Mouse (Mus musculus): ENCODE data around the gene Thap8. TPM values are rescaled to one million over a fixed set of nuclear protein-coding genes. Genes with fewer than 3 reads are reported as not detected.

The Thap8 gene
- 0.15 and 0.24 TPM in 2 replicates for polyA plus RNA-seq (2021; fragmentation: Nextera tagmentation)
- long read RNA-seq, experiment 1, partial matches to known transcripts = 0 of 1 reads
- long read RNA-seq, experiment 1, other reads (novel, unspliced or antisense) = 0 of 1 reads
- long read RNA-seq, experiment 2 = 0 reads

GRCm38 (mm10) chr7:30279951-30280669 lies at the start of gene Thap8, which contains the start of gene Wdr62:
Thap8 (plus strand) TSS chr7:30280094.
Wdr62 (minus strand) TSS chr7:30280419.

GRCm38 (mm10) chr7:30231669-30232454 lies 48.0 kb upstream of the Thap8 start, which contains the start of the genes Polr2i and Tbcb:
Polr2i (plus strand) TSS chr7:30231948.
Tbcb (minus strand) TSS chr7:30232272.

GRCm38 (mm10) chr7:30235625-30236024 lies 44.3 kb upstream of the Thap8 start, which contains the start of gene Ovol3:
Ovol3 (minus strand) TSS chr7:30235725.

GRCm38 (mm10) chr7:30291215-30292131 lies 11.6 kb downstream of the Thap8 start, which contains the start of gene Clip3:
Clip3 (plus strand) TSS chr7:30291728.

GRCm38 (mm10) chr7:30308076-30309005 lies 28.4 kb downstream of the Thap8 start, which contains the start of gene Alkbh6:
Alkbh6 (plus strand) TSS chr7:30308717.

GRCm38 (mm10) chr7:30314721-30315155 lies 34.8 kb downstream of the Thap8 start, which contains the start of gene Syne4:
Syne4 (plus strand) TSS chr7:30314807.

GRCm38 (mm10) chr7:30321539-30322284 lies 41.8 kb downstream of the Thap8 start, which contains the start of gene E130208F15Rik:
E130208F15Rik (plus strand) TSS chr7:30321740.

GRCm38 (mm10) chr7:30323795-30324194 lies 43.9 kb downstream of the Thap8 start, which contains the start of gene Sdhaf1:
Sdhaf1 (minus strand) TSS chr7:30323895.

Other genes starting within 250 kb of the Thap8 start
- gene Zfp14, start 228.7 kb upstream of the Thap8 start, polyA plus RNA-seq (2021; fragmentation: Nextera tagmentation) = 4.4 and 5.3 TPM in 2 replicates
- 2.5 TPM in 2 replicates for gene Zfp82, start 207.2 kb upstream of the Thap8 start, polyA plus RNA-seq (2021; fragmentation: Nextera tagmentation)
- gene Gm26920, start 189.7 kb upstream of the Thap8 start, polyA plus RNA-seq (2021; fragmentation: Nextera tagmentation) = 0.59 and 0.85 TPM in 2 replicates
- 7.2 and 9.2 TPM in 2 replicates for gene Zfp566, start 189.6 kb upstream of the Thap8 start, polyA plus RNA-seq (2021; fragmentation: Nextera tagmentation)
- gene Zfp260, start 185.3 kb upstream of the Thap8 start, polyA plus RNA-seq (2021; fragmentation: Nextera tagmentation) = 52.2 and 70.6 TPM in 2 replicates
- 6.5 and 10.3 TPM in 2 replicates for gene Zfp382, start 158.2 kb upstream of the Thap8 start, polyA plus RNA-seq (2021; fragmentation: Nextera tagmentation)
- 3.5 and 6.3 TPM in 2 replicates for gene Zfp146, start 110.3 kb upstream of the Thap8 start, polyA plus RNA-seq (2021; fragmentation: Nextera tagmentation)
- 16.1 and 18.0 TPM in 2 replicates for gene Cox7a1, start 96.0 kb upstream of the Thap8 start, polyA plus RNA-seq (2021; fragmentation: Nextera tagmentation)
- gene Capns1, start 81.3 kb upstream of the Thap8 start, polyA plus RNA-seq (2021; fragmentation: Nextera tagmentation) = 33.9 and 42.1 TPM in 2 replicates
- 137 and 163 TPM in 2 replicates for gene Polr2i, start 48.1 kb upstream of the Thap8 start, polyA plus RNA-seq (2021; fragmentation: Nextera tagmentation)
- 249 and 338 TPM in 2 replicates for gene Tbcb, start 47.8 kb upstream of the Thap8 start, polyA plus RNA-seq (2021; fragmentation: Nextera tagmentation)
- not detected in 2 replicates for gene Ovol3, start 44.4 kb upstream of the Thap8 start, polyA plus RNA-seq (2021; fragmentation: Nextera tagmentation)
- 0.26 and 0.46 TPM in 2 replicates for gene Wdr62, start 325 bp downstream of the Thap8 start, polyA plus RNA-seq (2021; fragmentation: Nextera tagmentation)
- gene Clip3, start 11.6 kb downstream of the Thap8 start, polyA plus RNA-seq (2021; fragmentation: Nextera tagmentation) = 112 and 324 TPM in 2 replicates
- 144 and 154 TPM in 2 replicates for gene Alkbh6, start 28.6 kb downstream of the Thap8 start, polyA plus RNA-seq (2021; fragmentation: Nextera tagmentation)
- gene Syne4, start 34.7 kb downstream of the Thap8 start, polyA plus RNA-seq (2021; fragmentation: Nextera tagmentation) = 0.79 and 1.5 TPM in 2 replicates
- 4.9 TPM in 1 of 2 replicates, not detected in the other for gene E130208F15Rik, start 41.6 kb downstream of the Thap8 start, polyA plus RNA-seq (2021; fragmentation: Nextera tagmentation)
- 22.9 and 31.6 TPM in 2 replicates for gene Sdhaf1, start 43.8 kb downstream of the Thap8 start, polyA plus RNA-seq (2021; fragmentation: Nextera tagmentation)
- 4.3 and 5.7 TPM in 2 replicates for gene Lrfn3, start 82.7 kb downstream of the Thap8 start, polyA plus RNA-seq (2021; fragmentation: Nextera tagmentation)
- gene Tyrobp, start 133.7 kb downstream of the Thap8 start, polyA plus RNA-seq (2021; fragmentation: Nextera tagmentation) = 109 and 120 TPM in 2 replicates
- 3.4 TPM in 2 replicates for gene Hcst, start 139.8 kb downstream of the Thap8 start, polyA plus RNA-seq (2021; fragmentation: Nextera tagmentation)
- 0.63 and 0.77 TPM in 2 replicates for gene Nfkbid, start 141.6 kb downstream of the Thap8 start, polyA plus RNA-seq (2021; fragmentation: Nextera tagmentation)
- gene Aplp1, start 165.4 kb downstream of the Thap8 start, polyA plus RNA-seq (2021; fragmentation: Nextera tagmentation) = 261 and 1,018 TPM in 2 replicates
- gene Kirrel2, start 177.6 kb downstream of the Thap8 start, polyA plus RNA-seq (2021; fragmentation: Nextera tagmentation) = 2.8 and 3.5 TPM in 2 replicates
- gene Nphs1, start 178.2 kb downstream of the Thap8 start, polyA plus RNA-seq (2021; fragmentation: Nextera tagmentation) = 0.39 and 0.83 TPM in 2 replicates
- not detected in 2 replicates for gene Prodh2, start 213.5 kb downstream of the Thap8 start, polyA plus RNA-seq (2021; fragmentation: Nextera tagmentation)